Mouse (Mus musculus) thymus, adult 2 months (tissue): ENCODE data around the gene Rbm28.

Source experiments
- CTCF ChIP-seq: fragments of 200-500 bp; IDR thresholded peaks from 2 replicates; pipeline ENCODE4 v1.5.1; 2012; ENCODE audit warnings: mild to moderate bottlenecking, control low read depth, low read length, moderate library complexity, borderline replicate concordance; ENCODE audit not compliant: control insufficient read depth, poor library complexity, insufficient read depth; ENCODE audit errors: extremely low read depth
- POLR2A ChIP-seq: fragments of 200-500 bp; IDR thresholded peaks from 2 replicates; pipeline ENCODE4 v1.6.1; 2012; ENCODE audit warnings: mild to moderate bottlenecking, low read length, control low read depth, moderate library complexity; ENCODE audit not compliant: control insufficient read depth, poor library complexity, insufficient read depth; ENCODE audit errors: extremely low read depth

DNA sequence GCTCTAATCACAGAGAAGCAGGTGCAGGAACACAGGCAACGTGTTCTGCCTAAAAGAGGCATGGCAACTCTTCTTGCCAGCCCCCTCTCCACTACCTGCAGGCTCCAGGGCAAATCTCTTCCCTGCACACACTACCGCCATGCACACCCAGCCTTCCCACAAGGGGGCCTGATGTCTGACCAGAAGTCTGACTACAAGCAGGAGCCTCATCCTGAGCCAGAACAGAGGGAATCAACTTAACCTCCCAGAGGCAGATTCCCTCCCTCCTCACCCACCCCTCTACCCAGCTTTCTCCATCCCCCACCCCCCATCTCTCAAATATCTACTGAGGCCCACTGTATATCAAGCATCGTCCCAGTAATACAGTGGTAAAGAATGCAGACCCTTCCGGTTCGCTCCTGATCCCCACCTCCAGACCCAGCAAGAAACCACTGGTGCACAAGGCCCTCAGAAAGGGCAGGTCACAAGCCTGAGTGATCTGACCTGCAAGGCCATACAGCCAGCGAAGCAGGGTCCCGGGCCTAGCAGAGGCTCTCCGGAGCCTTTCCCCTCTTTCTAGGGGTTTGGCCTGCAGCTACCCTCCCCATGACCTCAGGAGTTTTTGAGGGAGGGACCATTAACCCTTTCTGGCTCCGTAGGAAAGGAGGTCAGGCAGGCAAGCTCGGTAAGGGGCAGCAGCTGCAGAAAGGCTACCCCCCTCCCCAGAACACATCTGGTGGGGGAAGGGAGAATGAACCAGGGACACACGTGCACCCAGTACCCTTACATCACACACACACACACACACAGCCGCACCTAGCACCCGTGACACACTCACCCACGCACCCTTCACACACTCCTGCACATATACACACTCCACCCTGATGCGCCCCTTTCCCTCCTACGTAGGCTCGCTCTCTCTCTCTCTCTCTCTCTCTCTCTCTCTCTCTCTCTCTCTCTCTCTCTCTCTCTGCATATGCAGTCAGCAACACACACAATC lies 13.4 kb upstream of the Rbm28 start:
- TF ChIP-seq CTCF (no peak), POLR2A (no peak)
